ENCODE assay signal across 8 mouse cellular contexts in the genomic region with DNA sequence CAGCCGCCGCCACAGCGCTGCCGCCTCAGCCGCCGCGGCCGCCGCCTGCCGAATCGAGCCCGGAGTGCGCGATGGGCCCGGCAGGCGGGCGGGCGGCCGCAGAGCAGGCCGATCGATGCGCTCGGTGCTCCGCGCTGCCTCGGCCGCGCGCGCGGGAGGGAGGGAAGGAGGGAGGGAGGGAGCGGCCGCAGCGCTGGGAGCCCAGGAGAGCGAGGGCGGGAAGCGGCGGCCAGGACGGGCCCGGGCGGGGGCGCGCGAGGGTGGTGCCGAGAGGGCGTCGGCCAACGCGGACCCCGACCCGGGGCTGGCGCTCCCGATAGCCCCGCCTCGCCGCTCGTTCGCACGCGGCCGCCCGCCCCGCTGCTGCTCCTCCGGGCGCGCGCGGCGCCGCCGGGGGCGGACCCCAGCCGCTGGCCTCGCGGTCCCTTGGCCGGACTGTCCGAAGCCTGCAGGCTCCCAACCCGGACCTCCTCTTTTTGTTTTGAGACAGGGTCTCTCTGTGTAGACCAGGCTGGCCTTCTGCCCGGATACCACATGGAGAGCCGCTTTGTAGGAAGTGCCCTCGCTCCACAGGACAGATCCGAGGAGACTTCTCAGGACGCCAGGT. TPM values are rescaled to one million over a fixed set of nuclear protein-coding genes. Genes with fewer than 3 reads are reported as not detected.
DNase-seq lines count a peak whose midpoint lies in the region; ATAC-seq and TF ChIP-seq lines count a peak whose summit lies in the region.

Kras (minus strand) TSS at position 55 of the 607 bp plus-strand sequence.

- H3K4me1 ChIP-seq in ES-Bruce4 (ENCODE audit: control insufficient read depth, insufficient read depth, low read length): no peaks in the 10 kb centered on the region
- peaks cover 11% of the 10 kb centered on the region for H3K4me1 ChIP-seq in forebrain, embryonic 14.5 days (ENCODE audit: control insufficient read depth, insufficient read depth, low read length)
- H3K4me1 ChIP-seq in neural tube, embryonic 15.5 days: peaks cover 28% of the 10 kb centered on the region

- intact Hi-C loops in heart, postnatal 14 days (cut with DNase I): loop anchor here (1.0 kb wide), 1 partner anchor 90 kb away; no protein-coding TSS in a partner anchor

- under 1% methylated on average over 44 of the region's 83 CpGs for WGBS in forebrain, embryonic 14.5 days
- WGBS in neural tube, embryonic 15.5 days: under 1% methylated on average over 69 of the region's 83 CpGs

- H3K4me2 ChIP-seq in forebrain, embryonic 14.5 days (ENCODE audit: low read length): peak within 1 kb of the TSS; percentile 83
- peak within 1 kb of the TSS; percentile 78 for H3K4me2 ChIP-seq in neural tube, embryonic 15.5 days

- TF ChIP-seq CTCF in ES-Bruce4 (IDR thresholded peaks at IDR 0.05; ENCODE audit: low read depth, low read length): no peak

- ATAC-seq in cerebellum, adult (ENCODE audit: insufficient number of reproducible peaks, low FRiP score, low TSS enrichment): peak; percentile 87
- peak; percentile 91 for ATAC-seq in forebrain, embryonic 14.5 days
- peak; percentile 91 for ATAC-seq in neural tube, embryonic 15.5 days (ENCODE audit: low FRiP score)

- peak; percentile 94 for DNase-seq in forebrain, embryonic 14.5 days (ENCODE audit: low spot score)
- DNase-seq in heart, postnatal 14 days: peak; percentile 96 to 97
- DNase-seq in layer of hippocampus, adult 11-12 months (ENCODE audit: low spot score): peak; percentile 82
- DNase-seq in lung, adult 18-20 months: peak; percentile 91 to 94
- DNase-seq in testis, postnatal 14 days (ENCODE audit: low spot score): peak; percentile 92

- no peaks in the 10 kb centered on the region; the same call in 1 of the 2 replicates for H3K27me3 ChIP-seq in ES-Bruce4 (ENCODE audit: control insufficient read depth, insufficient read depth, low read length, poor library complexity, severe bottlenecking)
- H3K27me3 ChIP-seq in forebrain, embryonic 14.5 days (replicated peaks; ENCODE audit: control insufficient read depth, insufficient read depth, low read length): no peaks in the 10 kb centered on the region
- H3K27me3 ChIP-seq in neural tube, embryonic 15.5 days (replicated peaks): no peaks in the 10 kb centered on the region

- 0 out of 2 replicates have a peak within 1 kb of the TSS, but pooled peaks have one; percentile 17 for H3K27ac ChIP-seq in ES-Bruce4 (ENCODE audit: insufficient read depth, low read length)
- peak within 1 kb of the TSS; percentile 92 for H3K27ac ChIP-seq in forebrain, embryonic 14.5 days (ENCODE audit: low read depth, low read length)
- peak within 1 kb of the TSS; percentile 87 for H3K27ac ChIP-seq in neural tube, embryonic 15.5 days (replicated peaks)

- H3K4me3 ChIP-seq in ES-Bruce4 (ENCODE audit: low read depth, low read length): peak within 1 kb of the TSS; percentile 89
- peak within 1 kb of the TSS; percentile 98 for H3K4me3 ChIP-seq in forebrain, embryonic 14.5 days (ENCODE audit: low read depth, low read length)
- H3K4me3 ChIP-seq in neural tube, embryonic 15.5 days (replicated peaks): peak within 1 kb of the TSS; percentile 89

- H3K9ac ChIP-seq in ES-Bruce4 (ENCODE audit: low read depth, poor library complexity, severe bottlenecking): peak within 1 kb of the TSS; percentile 85
- peak within 1 kb of the TSS; percentile 92 for H3K9ac ChIP-seq in forebrain, embryonic 14.5 days (ENCODE audit: low read length)
- peak within 1 kb of the TSS; percentile 89 for H3K9ac ChIP-seq in neural tube, embryonic 15.5 days (replicated peaks)

- peak; percentile 58; the same call in 1 of the 2 replicates for TF ChIP-seq EP300 in ES-Bruce4 (IDR thresholded peaks at IDR 0.05; ENCODE audit: insufficient read depth, low read depth, low read length)

- TF ChIP-seq POLR2A in ES-Bruce4 (IDR thresholded peaks at IDR 0.05; ENCODE audit: insufficient read depth, low read length): no peak

- H3K36me3 ChIP-seq in ES-Bruce4 (ENCODE audit: control insufficient read depth, insufficient read depth, low read length, poor library complexity, severe bottlenecking): peaks cover 11% of the 10 kb centered on the region
- peaks cover 2% of the 10 kb centered on the region; the same call in 1 of the 2 replicates for H3K36me3 ChIP-seq in forebrain, embryonic 14.5 days (ENCODE audit: control insufficient read depth, insufficient read depth, low read length)
- 0 out of 2 replicates have a peak, but pooled peaks cover 3% of the 10 kb centered on the region for H3K36me3 ChIP-seq in neural tube, embryonic 15.5 days

- no peaks in the 10 kb centered on the region for H3K9me3 ChIP-seq in ES-Bruce4 (replicated peaks; ENCODE audit: control insufficient read depth, insufficient read depth, low read length, poor library complexity, severe bottlenecking)
- no peaks in the 10 kb centered on the region for H3K9me3 ChIP-seq in forebrain, embryonic 14.5 days (replicated peaks; ENCODE audit: control insufficient read depth, low read length)
- no peaks in the 10 kb centered on the region for H3K9me3 ChIP-seq in neural tube, embryonic 15.5 days (replicated peaks)

RNA-seq across cellular contexts. Expression of gene Kras, which starts in this region (rescaled TPM):
- 101 and 104 TPM in 2 replicates for polyA plus RNA-seq in ES-Bruce4 (2011; ENCODE audit: insufficient read depth, insufficient read length, low read depth, missing spikeins)
- 120 and 133 TPM in 2 replicates for polyA plus RNA-seq in forebrain, embryonic 14.5 days (2014; fragmentation: Nextera tagmentation; extraction: Ambion mirVana)
- 10 to 100 TPM; 37.6 to 37.9 TPM for total RNA-seq in heart, postnatal 14 days (2021)
- polyA plus RNA-seq in neural tube, embryonic 15.5 days (2015; fragmentation: Nextera tagmentation; extraction: Ambion mirVana): 69.6 and 76.5 TPM in 2 replicates

Comparison
In these comparisons a context has a peak if more than half of its experiments do, and no peak if none do; other contexts are left out.
1. Peak in every context shown above with its lines: DNase-seq, ATAC-seq, H3K4me3 ChIP-seq and H3K27ac ChIP-seq.
2. H3K27ac ChIP-seq: peak in every context shown above with its lines; median percentile 92 in forebrain, embryonic 14.5 days; 87 in neural tube, embryonic 15.5 days; 17 in ES-Bruce4.